Mouse (Mus musculus): ENCODE measurements around the gene Baz2b.
"Not testable (repeated sequence)": the region's sequence is repeated elsewhere in the genome, so short reads cannot be mapped to it uniquely, and the experiment has no call there.

The Baz2b gene

GRCm38 (mm10) chr2:59877335-59877734 is 332.3 kb downstream of the Baz2b start:
- DNase-seq (ENCODE audit: low spot score in 2 of 2) = no peak

GRCm38 (mm10) chr2:59876482-59876881 is 333.2 kb downstream of the Baz2b start:
- DNase-seq (ENCODE audit: low spot score in 2 of 2) = no peak

GRCm38 (mm10) chr2:59870526-59870925 is 339.1 kb downstream of the Baz2b start:
- DNase-seq (ENCODE audit: low spot score in 2 of 2) = no peak

DNA sequence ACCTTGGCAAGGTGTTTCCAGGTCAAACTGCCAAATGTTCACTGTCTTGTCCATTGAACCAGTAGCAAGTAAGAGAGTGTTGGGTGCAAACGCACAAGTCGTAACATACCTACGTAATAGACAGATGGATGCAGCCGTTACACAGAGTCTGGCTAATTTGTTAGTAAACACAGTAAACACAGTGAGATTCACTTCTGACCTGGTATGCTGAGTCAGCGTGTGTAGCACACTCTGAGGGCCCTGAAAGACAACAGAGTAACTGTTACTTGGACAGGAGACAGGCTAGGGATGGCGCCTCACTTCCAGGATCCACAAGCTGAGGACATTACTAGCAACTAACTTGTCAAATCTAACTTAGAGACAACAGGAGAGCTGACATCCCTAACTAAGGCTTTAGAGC is 347.0 kb downstream of the Baz2b start:
- DNase-seq (ENCODE audit: low spot score in 2 of 2) = no peak

GRCm38 (mm10) chr2:59854363-59854762 is 355.3 kb downstream of the Baz2b start:
- no peak for DNase-seq (ENCODE audit: low spot score in 2 of 2)

- no peak for DNase-seq (ENCODE audit: low spot score in 2 of 2)
Measured at GRCm38 (mm10) chr2:59853543-59853942, 356.1 kb downstream of the Baz2b start.

- no peak for DNase-seq (ENCODE audit: low spot score in 2 of 2)
Measured at GRCm38 (mm10) chr2:59852916-59853315, 356.7 kb downstream of the Baz2b start.

DNA sequence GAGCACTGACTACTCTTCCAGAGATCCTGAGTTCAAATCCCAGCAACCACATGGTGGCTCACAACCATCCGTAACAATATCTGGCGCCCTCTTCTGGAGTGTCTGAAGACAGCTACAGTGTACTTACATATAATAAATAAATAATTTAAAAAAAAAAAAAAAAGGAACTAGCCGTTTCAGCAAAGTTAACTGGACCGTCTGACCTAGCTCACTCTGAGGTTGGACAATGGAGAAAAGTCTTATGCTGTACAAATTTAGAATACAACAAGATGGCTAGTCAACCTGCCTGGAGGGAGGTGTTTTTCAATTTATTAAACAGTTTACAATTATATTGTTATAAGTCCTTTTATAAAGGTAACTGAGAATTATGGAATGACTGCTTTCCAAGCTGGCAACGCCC is 357.8 kb downstream of the Baz2b start:
- not testable (repeated sequence) for DNase-seq (ENCODE audit: low spot score in 2 of 2)
